Mouse (Mus musculus) neural tube, embryonic 11.5 days (tissue): ENCODE measurements around the gene Olfr1221. TPM values are rescaled to one million over a fixed set of nuclear protein-coding genes. Genes with fewer than 3 reads are reported as not detected.

Experiments used
- ATAC-seq: fragments of 200-750 bp; cut with Nextera tagmentation; 2 replicates; pipeline ENCODE4 v1.8.0; 2017; ENCODE audit warnings: moderate number of reproducible peaks, mild to moderate bottlenecking, moderate TSS enrichment, moderate library complexity; ENCODE audit not compliant: insufficient read depth, low FRiP score, low TSS enrichment
- DNase-seq: peaks from one replicate; pipeline ENCODE4 v3.0.0-alpha.2; 2015; ENCODE audit warnings: low spot score
- H3K27ac ChIP-seq: fragments of 300-500 bp; sonication (generic); 2 replicates; pipeline ENCODE4 v1.5.1; 2014; ENCODE audit warnings: low read depth, mild to moderate bottlenecking, low read length
- H3K27me3 ChIP-seq: fragments of 300-500 bp; sonication (generic); 2 replicates; pipeline ENCODE4 v1.6.1; 2014; ENCODE audit warnings: mild to moderate bottlenecking, low read length, mixed read lengths; ENCODE audit not compliant: control insufficient read depth, insufficient read depth
- H3K36me3 ChIP-seq: fragments of 300-500 bp; sonication (generic); 2 replicates; pipeline ENCODE4 v1.6.1; 2014; ENCODE audit warnings: mild to moderate bottlenecking, low read length, moderate library complexity, mixed read lengths; ENCODE audit not compliant: control insufficient read depth, insufficient read depth
- H3K4me1 ChIP-seq: fragments of 300-500 bp; sonication (generic); 2 replicates; pipeline ENCODE4 v1.6.1; 2014; ENCODE audit warnings: low read length, mixed read lengths; ENCODE audit not compliant: control insufficient read depth, insufficient read depth
- H3K4me2 ChIP-seq: fragments of 300-500 bp; sonication (generic); 2 replicates; pipeline ENCODE4 v1.6.1; 2014; ENCODE audit warnings: low read depth, mild to moderate bottlenecking, moderate library complexity
- H3K4me3 ChIP-seq: fragments of 300-500 bp; sonication (generic); 2 replicates; pipeline ENCODE4 v1.5.1; 2014; ENCODE audit warnings: low read depth, low read length
- H3K9ac ChIP-seq: fragments of 300-500 bp; sonication (generic); 2 replicates; pipeline ENCODE4 v1.6.1; 2014; ENCODE audit warnings: mild to moderate bottlenecking, low read length
- H3K9me3 ChIP-seq: fragments of 300-500 bp; sonication (generic); 2 replicates; pipeline ENCODE4 v1.6.1; 2016; ENCODE audit warnings: low read length; ENCODE audit not compliant: control insufficient read depth
- polyA plus RNA-seq: library from polyadenylated mRNA; unstranded; fragments of >200 nt; fragmentation: Nextera tagmentation; extraction: Ambion mirVana; gene quantifications from 2 replicates; pipeline ENCODE4 v1.2.1, GENCODE M21; 2014

Gene Olfr1221
- polyA plus RNA-seq, 1 experiment from 2014 or later: not detected

- H3K4me1 ChIP-seq: no peaks in the 10 kb centered on the region
- no peak overlapping the region for H3K27ac ChIP-seq
- DNase-seq (no peak), ATAC-seq (no peak)
- no peaks in the 10 kb centered on the region for H3K27me3 ChIP-seq
- no peaks in the 10 kb centered on the region for H3K9me3 ChIP-seq
- no peaks in the 10 kb centered on the region for H3K36me3 ChIP-seq
- no peak overlapping the region for H3K9ac ChIP-seq
- H3K4me2 ChIP-seq: no peak overlapping the region
- no peak overlapping the region for H3K4me3 ChIP-seq
Measured at GRCm38 (mm10) chr2:89081487-89081886, 35.6 kb downstream of the Olfr1221 start.

- H3K27me3 ChIP-seq: no peaks in the 10 kb centered on the region
- no peaks in the 10 kb centered on the region for H3K36me3 ChIP-seq
- no peak within 1 kb of the TSS for H3K9ac ChIP-seq
- no peak within 1 kb of the TSS for H3K27ac ChIP-seq
- H3K9me3 ChIP-seq: no peaks in the 10 kb centered on the region
- no peak within 1 kb of the TSS for H3K4me2 ChIP-seq
- ATAC-seq (no peak), DNase-seq (no peak)
- H3K4me1 ChIP-seq: no peaks in the 10 kb centered on the region
- no peak within 1 kb of the TSS for H3K4me3 ChIP-seq
Measured at GRCm38 (mm10) chr2:89061087-89061486, 56.0 kb downstream of the Olfr1221 start, which contains the start of gene Olfr1218. Gene Olfr1218, minus strand, starts transcription at chr2:89061187.

Other genes with a start within 250 kb of the Olfr1221 start
- not detected in 2 replicates for gene Olfr1208, start 215.0 kb downstream of the Olfr1221 start, polyA plus RNA-seq
- not detected in 2 replicates for gene Olfr1209, start 202.1 kb downstream of the Olfr1221 start, polyA plus RNA-seq
- gene Olfr1211, start 179.2 kb downstream of the Olfr1221 start, polyA plus RNA-seq: not detected in 2 replicates
- gene Olfr1212, start 163.3 kb downstream of the Olfr1221 start, polyA plus RNA-seq: not detected in 2 replicates
- gene Gm13762, start 137.0 kb downstream of the Olfr1221 start, polyA plus RNA-seq: not detected in 2 replicates
- not detected in 2 replicates for gene Olfr1214, start 124.6 kb downstream of the Olfr1221 start, polyA plus RNA-seq
- gene Olfr1215, start 110.3 kb downstream of the Olfr1221 start, polyA plus RNA-seq: not detected in 2 replicates
- gene Olfr1216, start 98.9 kb downstream of the Olfr1221 start, polyA plus RNA-seq: not detected in 2 replicates
- not detected in 2 replicates for gene Olfr1217, start 85.2 kb downstream of the Olfr1221 start, polyA plus RNA-seq
- gene Olfr1218, start 56.1 kb downstream of the Olfr1221 start, polyA plus RNA-seq: not detected in 2 replicates
- gene Olfr1219, start 33.8 kb downstream of the Olfr1221 start, polyA plus RNA-seq: not detected in 2 replicates
- not detected in 2 replicates for gene Olfr1220, start 10.4 kb downstream of the Olfr1221 start, polyA plus RNA-seq
- gene Olfr1222, start 15.8 kb upstream of the Olfr1221 start, polyA plus RNA-seq: not detected in 2 replicates
- not detected in 2 replicates for gene Olfr1223, start 34.3 kb upstream of the Olfr1221 start, polyA plus RNA-seq
- not detected in 2 replicates for gene Olfr1224-ps1, start 46.8 kb upstream of the Olfr1221 start, polyA plus RNA-seq
- not detected in 2 replicates for gene Olfr1225, start 57.4 kb upstream of the Olfr1221 start, polyA plus RNA-seq
- gene Olfr1226, start 82.8 kb upstream of the Olfr1221 start, polyA plus RNA-seq: not detected in 2 replicates
- not detected in 2 replicates for gene Olfr1228, start 136.8 kb upstream of the Olfr1221 start, polyA plus RNA-seq
- gene Olfr1229, start 170.7 kb upstream of the Olfr1221 start, polyA plus RNA-seq: not detected in 2 replicates
- not detected in 2 replicates for gene Olfr1230, start 180.0 kb upstream of the Olfr1221 start, polyA plus RNA-seq
- gene Olfr1231, start 189.8 kb upstream of the Olfr1221 start, polyA plus RNA-seq: not detected in 2 replicates
- not detected in 2 replicates for gene Olfr1232, start 212.4 kb upstream of the Olfr1221 start, polyA plus RNA-seq
- not detected in 2 replicates for gene Olfr1233, start 225.1 kb upstream of the Olfr1221 start, polyA plus RNA-seq
- gene Olfr1234, start 247.6 kb upstream of the Olfr1221 start, polyA plus RNA-seq: not detected in 2 replicates